Comparison of ENCODE assay signal across 9 mouse cellular contexts in genomic region chr1:160280603-160281002, GRCm38 (mm10).
DNase-seq lines count a peak whose midpoint lies in the region; ATAC-seq lines count a peak whose summit lies in the region.
"Had no signal": no experiment of that assay in that cellular context is flagged by ENCODE, and none has a peak within 500 bp of the region (broad histone marks: within the 10 kb centered on the region; RNA-seq: fewer than 3 reads in every experiment).

No protein-coding gene starts in this region.

- ATAC-seq in hindbrain, embryonic 11.5 days (ENCODE audit: low FRiP score): no peak

- no peaks in the 10 kb centered on the region for H3K27me3 ChIP-seq in hindbrain, embryonic 11.5 days (ENCODE audit: control insufficient read depth, insufficient read depth, low read length)

- no peak overlapping the region for H3K9ac ChIP-seq in hindbrain, embryonic 11.5 days (ENCODE audit: low read depth, low read length)

- intact Hi-C loops in heart, postnatal 10 days (cut with DNase I): no loop called here

- H3K4me2 ChIP-seq in hindbrain, embryonic 11.5 days (replicated peaks; ENCODE audit: low read depth, low read length): no peak overlapping the region

- WGBS in hindbrain, embryonic 11.5 days: 89% methylated on average over 4 of the region's 4 CpGs

- no peaks in the 10 kb centered on the region for H3K9me3 ChIP-seq in hindbrain, embryonic 11.5 days (ENCODE audit: control insufficient read depth, low read length)

- no peaks in the 10 kb centered on the region for H3K36me3 ChIP-seq in hindbrain, embryonic 11.5 days (ENCODE audit: control insufficient read depth, insufficient read depth, low read length)

- DNase-seq in urinary bladder, postnatal 14 days (ENCODE audit: low spot score): peak; percentile 62
- no peak for DNase-seq in urinary bladder, postnatal 25 days (ENCODE audit: low spot score)
- DNase-seq in heart, postnatal 10 days: peak; percentile 32 to 39
- DNase-seq in lung, postnatal 25 days (ENCODE audit: low spot score): peak; percentile 46
- DNase-seq in hindbrain, embryonic 11.5 days (ENCODE audit: low spot score): no peak
- DNase-seq in kidney, postnatal 14 days: no peak
- DNase-seq in right cerebral cortex, postnatal 4 days: no peak
- DNase-seq: cerebellum, adult 11-12 months; thymus, postnatal 14 days had no signal

- no peak overlapping the region for H3K27ac ChIP-seq in hindbrain, embryonic 11.5 days (ENCODE audit: low read depth, low read length)

- H3K4me3 ChIP-seq in hindbrain, embryonic 11.5 days (ENCODE audit: low read depth, low read length): no peak overlapping the region

- H3K4me1 ChIP-seq in hindbrain, embryonic 11.5 days (replicated peaks; ENCODE audit: control insufficient read depth, insufficient read depth, low read length): no peaks in the 10 kb centered on the region

Comparison
In these comparisons a context has a peak if more than half of its experiments do, and no peak if none do; other contexts are left out.
1. DNase-seq: peak in urinary bladder, postnatal 14 days (single experiment), heart, postnatal 10 days (2 of 2) and lung, postnatal 25 days (single experiment); none in urinary bladder, postnatal 25 days (single experiment), hindbrain, embryonic 11.5 days (single experiment), kidney, postnatal 14 days (single experiment) and right cerebral cortex, postnatal 4 days (single experiment).